Mouse (Mus musculus) small intestine, adult 2 months (tissue): ENCODE measurements around the gene Aif1. TPM values are rescaled to one million over a fixed set of nuclear protein-coding genes. Genes with fewer than 3 reads are reported as not detected.

ENCODE experiments used
- H3K27ac ChIP-seq: fragments of 200-500 bp; 2 replicates; pipeline ENCODE4 v1.5.1; 2012; ENCODE audit warnings: low read depth, low read length, control low read depth, inconsistent platforms; ENCODE audit not compliant: insufficient read depth
- H3K27me3 ChIP-seq: fragments of 200-500 bp; 2 replicates; pipeline ENCODE4 v1.6.1; 2012; ENCODE audit warnings: mild to moderate bottlenecking, moderate library complexity, low read length, inconsistent platforms; ENCODE audit not compliant: control insufficient read depth, insufficient read depth
- H3K36me3 ChIP-seq: fragments of 200-500 bp; 2 replicates; pipeline ENCODE4 v1.6.1; 2012; ENCODE audit warnings: mild to moderate bottlenecking, low read length, control low read depth, inconsistent platforms; ENCODE audit not compliant: control insufficient read depth, insufficient read depth
- H3K4me1 ChIP-seq: fragments of 200-500 bp; 2 replicates; pipeline ENCODE4 v1.6.1; 2012; ENCODE audit warnings: low read length, inconsistent platforms, mixed read lengths; ENCODE audit not compliant: control insufficient read depth, insufficient read depth, insufficient read length
- H3K4me3 ChIP-seq: fragments of 200-500 bp; 2 replicates; pipeline ENCODE4 v1.5.1; 2012; ENCODE audit warnings: low read depth, mild to moderate bottlenecking, control low read depth, inconsistent platforms, low read length, moderate library complexity
- CTCF ChIP-seq: fragments of 200-500 bp; IDR thresholded peaks from 2 replicates; pipeline ENCODE4 v1.5.1; 2012; ENCODE audit warnings: low read depth, mild to moderate bottlenecking, control low read depth, inconsistent platforms, low read length, moderate library complexity, mixed read lengths; ENCODE audit not compliant: insufficient replicate concordance, insufficient read length; ENCODE audit errors: extremely low read depth
- POLR2A ChIP-seq: fragments of 200-500 bp; IDR thresholded peaks from 2 replicates; pipeline ENCODE4 v1.6.1; 2012; ENCODE audit warnings: low read depth, mild to moderate bottlenecking, control low read depth, inconsistent platforms, low read length, moderate library complexity
- WGBS: fragments of 180-500 bp; shearing (Covaris S2); methylation state at CpG from one replicate; pipeline ENCODE4 v1.1.7; 2018; 5-methylcytosine and 5-hydroxymethylcytosine counted together
- polyA plus RNA-seq: library from polyadenylated mRNA; depleted of rRNA; stranded (reverse); fragments of >200 nt; gene quantifications from 2 replicates; pipeline ENCODE4 v1.2.3, GENCODE M21; 2012

The Aif1 gene
- polyA plus RNA-seq, 1 experiment = 1.6 TPM

- peaks cover 75% of the 10 kb centered on the region for H3K36me3 ChIP-seq
- H3K27me3 ChIP-seq = no peaks in the 10 kb centered on the region
- TF ChIP-seq CTCF = no peak
- TF ChIP-seq POLR2A = no peak
- 83% methylated on average over 7 of the region's 7 CpGs for WGBS
- H3K4me1 ChIP-seq = peaks cover 4% of the 10 kb centered on the region; the same call in 1 of the 2 replicates
- H3K27ac ChIP-seq = no peak overlapping the region
- no peak overlapping the region for H3K4me3 ChIP-seq
Measured at GRCm38 (mm10) chr17:35159638-35160037, 16.2 kb downstream of the Aif1 start.

DNA sequence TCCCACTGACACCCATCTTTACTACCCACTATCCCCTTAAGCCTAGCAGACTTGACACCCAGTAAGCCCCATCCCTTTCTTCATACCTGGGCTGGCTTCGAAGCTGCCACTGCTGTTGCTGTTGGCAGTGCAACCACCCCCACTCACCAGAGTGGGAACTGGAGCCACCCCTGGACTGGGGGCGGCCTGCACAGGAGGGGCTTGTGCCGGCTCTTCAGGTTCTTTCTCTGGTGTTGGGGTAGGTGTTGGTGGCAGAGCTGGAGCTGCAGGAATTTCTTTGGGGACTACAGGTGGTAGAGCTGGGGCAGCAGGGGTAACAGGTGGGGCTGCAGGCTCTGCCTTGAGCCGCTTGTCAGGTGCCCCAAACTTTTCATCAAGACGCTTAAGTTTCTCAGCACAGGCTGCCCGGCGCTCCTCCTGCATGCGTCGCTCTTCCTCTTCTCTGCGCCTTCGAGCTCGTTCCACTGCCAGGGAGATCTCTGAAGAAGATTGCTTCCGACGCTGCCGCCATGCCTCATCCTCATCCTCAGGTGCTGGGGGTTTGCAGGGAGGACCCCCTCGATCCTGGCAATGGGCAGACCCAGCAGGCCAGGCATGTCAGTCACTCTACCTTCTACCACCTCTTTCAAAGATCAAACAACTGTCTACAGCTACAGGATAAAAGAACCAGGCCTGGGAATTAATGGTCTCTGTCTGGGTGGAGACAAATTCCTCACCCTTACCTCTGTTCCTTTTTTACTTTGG is 16.8 kb downstream of the Aif1 start:
- H3K4me1 ChIP-seq = peaks cover 4% of the 10 kb centered on the region; the same call in 1 of the 2 replicates
- TF ChIP-seq POLR2A (no peak), CTCF (no peak)
- H3K27me3 ChIP-seq = no peaks in the 10 kb centered on the region
- H3K4me3 ChIP-seq = no peak overlapping the region
- peaks cover 81% of the 10 kb centered on the region for H3K36me3 ChIP-seq
- 92% methylated on average over 16 of the region's 16 CpGs for WGBS
- no peak overlapping the region for H3K27ac ChIP-seq

DNA sequence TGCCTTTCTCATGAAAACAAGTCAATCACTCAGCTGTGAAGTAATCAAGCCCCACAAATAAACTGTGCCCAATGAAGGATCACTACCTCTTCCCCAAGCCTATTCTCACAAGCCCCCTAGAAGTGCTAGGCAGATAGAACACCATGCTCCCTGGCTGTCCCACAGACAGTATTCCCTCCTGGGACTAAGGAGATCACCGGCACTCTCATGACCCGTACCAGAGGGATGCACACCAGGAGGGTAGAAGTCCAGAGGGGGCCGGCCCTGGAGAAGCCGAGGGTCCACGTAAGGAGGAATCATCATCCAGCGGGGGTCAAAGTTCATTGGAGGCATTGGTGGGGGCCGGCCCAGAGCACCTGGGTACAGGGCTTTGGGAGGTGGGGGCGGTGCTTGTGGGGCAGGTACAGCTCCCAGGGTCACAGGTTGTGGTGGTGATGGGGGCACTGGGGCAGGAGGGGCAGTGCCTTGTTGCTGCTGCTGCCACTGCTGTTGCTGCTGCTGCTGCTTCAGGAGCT is 18.1 kb downstream of the Aif1 start:
- 90% methylated on average over 8 of the region's 8 CpGs for WGBS
- Histone ChIP-seq H3K27me3 (no peaks in the 10 kb centered on the region), H3K4me1 (peaks cover 1% of the 10 kb centered on the region; the same call in 1 of the 2 replicates), H3K4me3 (no peak overlapping the region), H3K27ac (no peak overlapping the region), H3K36me3 (peaks cover 94% of the 10 kb centered on the region)
- TF ChIP-seq CTCF (no peak), POLR2A (no peak)

DNA sequence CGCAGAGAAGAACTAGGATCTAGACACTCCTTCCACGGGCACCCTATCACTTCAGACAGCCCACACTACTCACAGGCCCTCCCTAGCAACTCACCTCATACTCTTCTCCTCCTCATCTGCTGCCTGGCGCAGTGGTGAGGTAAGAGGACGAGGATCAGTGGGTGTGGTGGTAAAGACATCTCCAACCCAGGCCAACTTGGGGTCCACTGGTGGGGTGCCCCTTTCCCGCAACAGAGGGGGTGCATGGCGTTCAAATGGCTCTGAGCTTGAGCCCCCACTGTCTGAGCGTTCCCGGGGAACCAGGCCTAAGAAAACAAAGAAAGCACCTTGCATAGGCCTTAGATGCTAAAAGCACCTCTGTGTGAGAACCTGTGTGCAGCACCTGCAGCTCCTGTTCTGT is 18.6 kb downstream of the Aif1 start:
- H3K27me3 ChIP-seq = no peaks in the 10 kb centered on the region
- no peak for TF ChIP-seq CTCF
- no peak for TF ChIP-seq POLR2A
- no peaks in the 10 kb centered on the region for H3K4me1 ChIP-seq
- 90% methylated on average over 8 of the region's 8 CpGs for WGBS
- peaks cover 99% of the 10 kb centered on the region for H3K36me3 ChIP-seq
- no peak overlapping the region for H3K4me3 ChIP-seq
- no peak overlapping the region for H3K27ac ChIP-seq

- Histone ChIP-seq H3K4me3 (no peak overlapping the region), H3K4me1 (no peaks in the 10 kb centered on the region), H3K27me3 (no peaks in the 10 kb centered on the region), H3K27ac (no peak overlapping the region), H3K36me3 (peaks cover 98% of the 10 kb centered on the region)
- TF ChIP-seq POLR2A (no peak), CTCF (no peak)
- 87% methylated on average over 33 of the region's 33 CpGs for WGBS
Measured at GRCm38 (mm10) chr17:35156461-35157200, 19.2 kb downstream of the Aif1 start.

- H3K4me1 ChIP-seq = no peaks in the 10 kb centered on the region
- 92% methylated on average over 12 of the region's 12 CpGs for WGBS
- no peak overlapping the region for H3K4me3 ChIP-seq
- no peaks in the 10 kb centered on the region for H3K27me3 ChIP-seq
- H3K36me3 ChIP-seq = peaks cover 96% of the 10 kb centered on the region
- TF ChIP-seq CTCF (no peak), POLR2A (no peak)
- H3K27ac ChIP-seq = no peak overlapping the region
Measured at GRCm38 (mm10) chr17:35155451-35155850, 20.4 kb downstream of the Aif1 start.

- no peaks in the 10 kb centered on the region for H3K4me1 ChIP-seq
- TF ChIP-seq CTCF = no peak
- TF ChIP-seq POLR2A = no peak
- no peak overlapping the region for H3K27ac ChIP-seq
- H3K36me3 ChIP-seq = peaks cover 96% of the 10 kb centered on the region
- no peaks in the 10 kb centered on the region for H3K27me3 ChIP-seq
- H3K4me3 ChIP-seq = no peak overlapping the region
- 88% methylated on average over 7 of the region's 7 CpGs for WGBS
Measured at GRCm38 (mm10) chr17:35154616-35155015, 21.3 kb downstream of the Aif1 start.
